7 mouse cellular contexts compared by ENCODE assay signal in genomic region chr6:108065583-108065982, GRCm38 (mm10). TPM values are rescaled to one million over a fixed set of nuclear protein-coding genes. Genes with fewer than 3 reads are reported as not detected.
A peak's percentile ranks its signal among the peaks of the same experiment; 100 is the strongest.
DNase-seq lines count a peak whose midpoint lies in the region; ATAC-seq lines count a peak whose summit lies in the region.

No protein-coding gene starts in this region.

- WGBS in forebrain, embryonic 15.5 days: 6% methylated on average over 6 of the region's 6 CpGs
- 19% methylated on average over 6 of the region's 6 CpGs for WGBS in hindbrain, embryonic 13.5 days
- 0% methylated on average over 3 of the region's 6 CpGs for WGBS in macrophage (ENCODE audit: missing documents)

- no peaks in the 10 kb centered on the region for H3K36me3 ChIP-seq in forebrain, embryonic 15.5 days
- peaks cover 9% of the 10 kb centered on the region; the same call in 1 of the 2 replicates for H3K36me3 ChIP-seq in hindbrain, embryonic 13.5 days
- H3K36me3 ChIP-seq in macrophage (ENCODE audit: inconsistent target): no peaks in the 10 kb centered on the region

- H3K9ac ChIP-seq in forebrain, embryonic 15.5 days (replicated peaks): peak overlapping the region; percentile 58; the same call in 1 of the 2 replicates
- H3K9ac ChIP-seq in hindbrain, embryonic 13.5 days: peak overlapping the region; percentile 66

- peak overlapping the region; percentile 56 for H3K4me3 ChIP-seq in forebrain, embryonic 15.5 days
- H3K4me3 ChIP-seq in hindbrain, embryonic 13.5 days: peak overlapping the region; percentile 54
- peak overlapping the region; percentile 43 for H3K4me3 ChIP-seq in macrophage (ENCODE audit: inconsistent target)

- no peaks in the 10 kb centered on the region for H3K27me3 ChIP-seq in forebrain, embryonic 15.5 days
- H3K27me3 ChIP-seq in hindbrain, embryonic 13.5 days: no peaks in the 10 kb centered on the region

- peak; percentile 92 for DNase-seq in R1 (ENCODE audit: low read depth, low spot score)
- DNase-seq in left cerebral cortex, adult 18-20 months (ENCODE audit: low spot score in 2 of 2): peak; percentile 81 to 83
- DNase-seq in right cerebral cortex, postnatal 25 days: peak; percentile 70

- H3K4me1 ChIP-seq in forebrain, embryonic 15.5 days: no peaks in the 10 kb centered on the region
- no peaks in the 10 kb centered on the region for H3K4me1 ChIP-seq in hindbrain, embryonic 13.5 days (replicated peaks)

- ATAC-seq in cerebellum, adult (ENCODE audit: insufficient number of reproducible peaks, low FRiP score, low TSS enrichment): peak; percentile 26; the same call in 1 of the 2 replicates
- ATAC-seq in forebrain, embryonic 15.5 days (replicated peaks): no peak
- ATAC-seq in hindbrain, embryonic 13.5 days (ENCODE audit: low FRiP score): no peak

- peak overlapping the region; percentile 96 for H3K27ac ChIP-seq in forebrain, embryonic 15.5 days (replicated peaks)
- peak overlapping the region; percentile 93 for H3K27ac ChIP-seq in hindbrain, embryonic 13.5 days
- H3K27ac ChIP-seq in macrophage: peak overlapping the region; percentile 69; the same call in 1 of the 2 replicates

- H3K9me3 ChIP-seq in forebrain, embryonic 15.5 days: no peaks in the 10 kb centered on the region
- H3K9me3 ChIP-seq in hindbrain, embryonic 13.5 days: no peaks in the 10 kb centered on the region

- H3K79me2 ChIP-seq in macrophage (ENCODE audit: inconsistent target): no peaks in the 10 kb centered on the region

- peak overlapping the region; percentile 50 for H3K4me2 ChIP-seq in forebrain, embryonic 15.5 days (replicated peaks)
- peak overlapping the region; percentile 58 for H3K4me2 ChIP-seq in hindbrain, embryonic 13.5 days

RNA-seq across cellular contexts. Expression of gene Setmar, which starts 0.7 kb away (rescaled TPM):
- polyA plus RNA-seq in forebrain, embryonic 15.5 days (2015; fragmentation: Nextera tagmentation; extraction: Ambion mirVana): 7.5 and 7.8 TPM in 2 replicates
- polyA plus RNA-seq in hindbrain, embryonic 13.5 days (2015; fragmentation: Nextera tagmentation; extraction: Ambion mirVana): 6.4 and 7.4 TPM in 2 replicates
- 10 to 100 TPM in 1 of 2 experiments, 1 to 10 TPM in 1; 9.5 to 10.4 TPM for total RNA-seq in left cerebral cortex, adult 18-20 months (2021)
- 1 to 10 TPM in 10 of 26 experiments, under 1 TPM in 11, not detected in 5; 0.49 to 3.0 (median 0.99) TPM for total RNA-seq in macrophage (2018; cell fraction: chromatin; rRNA removed)
- total RNA-seq in macrophage (2018; cell fraction: cytosol; rRNA removed): 1 to 10 TPM in 23 of 26 experiments, under 1 TPM in 3; 0.76 to 3.3 (median 2.0) TPM
- total RNA-seq in macrophage (2018; cell fraction: nucleus; rRNA removed): 1 to 10 TPM in 16 of 26 experiments, under 1 TPM in 9, not detected in 1; 0.31 to 4.9 (median 1.6) TPM
- 2.0 to 4.6 TPM (median 3.5 TPM) in 3 replicates for polyA plus RNA-seq in macrophage (2018)
